Mouse (Mus musculus): ENCODE results near the gene Acad8. TPM values are rescaled to one million over a fixed set of nuclear protein-coding genes. Genes with fewer than 3 reads are reported as not detected.

The Acad8 gene
- total and polyA plus RNA-seq, 3 experiments, result 32.0 to 56.3 (median 51.6) TPM

- no peak overlapping the region for H3K9ac ChIP-seq (ENCODE audit: low read depth, low read length)
- H3K36me3 ChIP-seq (ENCODE audit: control insufficient read depth, insufficient read depth, low read length), result no peaks in the 10 kb centered on the region; the same call in 1 of the 2 replicates
- H3K4me3 ChIP-seq, result no peak overlapping the region
- TF ChIP-seq CTCF (IDR thresholded peaks at IDR 0.05) (peak; percentile 27), EP300 (IDR thresholded peaks at IDR 0.05; ENCODE audit: insufficient read depth, low read depth, low read length) (no peak), POLR2A (IDR thresholded peaks at IDR 0.05; ENCODE audit: insufficient read depth, low read depth, low read length) (no peak)
- 78% methylated on average over 9 of the region's 9 CpGs for WGBS
- DNase-seq, result no peak
- intact Hi-C loops (cut with DNase I), result loop anchor here (5.0 kb wide), 1 partner anchor 195 kb away; no protein-coding TSS in a partner anchor
- no peaks in the 10 kb centered on the region for H3K27me3 ChIP-seq (ENCODE audit: control insufficient read depth, insufficient read depth, low read length)
- no peak overlapping the region for H3K27ac ChIP-seq
- no peaks in the 10 kb centered on the region for H3K79me2 ChIP-seq (replicated peaks; ENCODE audit: control insufficient read depth, insufficient read depth, low read length)
- H3K4me1 ChIP-seq (ENCODE audit: control insufficient read depth, insufficient read depth, low read length), result no peaks in the 10 kb centered on the region
Measured at GRCm38 (mm10) chr9:26977754-26978153, 21.6 kb downstream of the Acad8 start.

GRCm38 (mm10) chr9:26947790-26948189, 51.6 kb downstream of the Acad8 start:
- H3K27me3 ChIP-seq (ENCODE audit: control insufficient read depth, insufficient read depth, low read length), result no peaks in the 10 kb centered on the region
- H3K36me3 ChIP-seq (ENCODE audit: control insufficient read depth, insufficient read depth, low read length), result no peaks in the 10 kb centered on the region
- H3K4me3 ChIP-seq, result no peak overlapping the region
- no peak for DNase-seq
- intact Hi-C loops (cut with DNase I), result no loop called here
- no peak overlapping the region for H3K27ac ChIP-seq
- WGBS, result 65% methylated on average over 2 of the region's 2 CpGs
- H3K79me2 ChIP-seq (replicated peaks; ENCODE audit: control insufficient read depth, insufficient read depth, low read length), result no peaks in the 10 kb centered on the region
- TF ChIP-seq POLR2A (IDR thresholded peaks at IDR 0.05; ENCODE audit: insufficient read depth, low read depth, low read length) (no peak), CTCF (IDR thresholded peaks at IDR 0.05) (no peak), EP300 (IDR thresholded peaks at IDR 0.05; ENCODE audit: insufficient read depth, low read depth, low read length) (no peak)
- no peaks in the 10 kb centered on the region for H3K4me1 ChIP-seq (ENCODE audit: control insufficient read depth, insufficient read depth, low read length)
- no peak overlapping the region for H3K9ac ChIP-seq (ENCODE audit: low read depth, low read length)

GRCm38 (mm10) chr9:26924146-26924545, 75.2 kb downstream of the Acad8 start:
- intact Hi-C loops (cut with DNase I), result no loop called here
- H3K4me1 ChIP-seq (ENCODE audit: control insufficient read depth, insufficient read depth, low read length), result peaks cover 1% of the 10 kb centered on the region; the same call in 1 of the 2 replicates
- H3K79me2 ChIP-seq (replicated peaks; ENCODE audit: control insufficient read depth, insufficient read depth, low read length), result no peaks in the 10 kb centered on the region
- no peaks in the 10 kb centered on the region; the same call in 1 of the 2 replicates for H3K27me3 ChIP-seq (ENCODE audit: control insufficient read depth, insufficient read depth, low read length)
- no peak overlapping the region for H3K9ac ChIP-seq (ENCODE audit: low read depth, low read length)
- 11% methylated on average over 3 of the region's 3 CpGs for WGBS
- H3K4me3 ChIP-seq, result no peak overlapping the region
- H3K36me3 ChIP-seq (ENCODE audit: control insufficient read depth, insufficient read depth, low read length), result no peaks in the 10 kb centered on the region
- TF ChIP-seq CTCF (IDR thresholded peaks at IDR 0.05) (no peak), POLR2A (IDR thresholded peaks at IDR 0.05; ENCODE audit: insufficient read depth, low read depth, low read length) (no peak), EP300 (IDR thresholded peaks at IDR 0.05; ENCODE audit: insufficient read depth, low read depth, low read length) (no peak)
- DNase-seq, result peak in 1 of 2 experiments; percentile 13
- no peak overlapping the region for H3K27ac ChIP-seq

Other genes with a start within 250 kb of the Acad8 start
- gene Glb1l2, start 193.1 kb downstream of the Acad8 start, total RNA-seq (2021), result under 1 TPM; 0.39 to 0.86 TPM
- 2.2 and 2.6 TPM in 2 replicates for gene Glb1l2, start 193.1 kb downstream of the Acad8 start, polyA plus RNA-seq (2012; rRNA removed)
- not detected for gene Glb1l3, start 138.7 kb downstream of the Acad8 start, total RNA-seq (2021)
- gene Glb1l3, start 138.7 kb downstream of the Acad8 start, polyA plus RNA-seq (2012; rRNA removed), result not detected in 2 replicates
- not detected for gene Gm1110, start 76.5 kb downstream of the Acad8 start, total RNA-seq (2021)
- gene Gm1110, start 76.5 kb downstream of the Acad8 start, polyA plus RNA-seq (2012; rRNA removed), result not detected in 2 replicates
- 10 to 100 TPM; 23.8 to 25.4 TPM for gene Thyn1, start 144 bp upstream of the Acad8 start, total RNA-seq (2021)
- gene Thyn1, start 144 bp upstream of the Acad8 start, polyA plus RNA-seq (2012; rRNA removed), result 7.6 and 15.1 TPM in 2 replicates
- 10 to 100 TPM; 26.7 to 27.3 TPM for gene Vps26b, start 30.5 kb upstream of the Acad8 start, total RNA-seq (2021)
- gene Vps26b, start 30.5 kb upstream of the Acad8 start, polyA plus RNA-seq (2012; rRNA removed), result 16.9 and 26.7 TPM in 2 replicates
- 1 to 10 TPM; 8.5 to 9.0 TPM for gene Ncapd3, start 30.6 kb upstream of the Acad8 start, total RNA-seq (2021)
- 10.0 and 14.5 TPM in 2 replicates for gene Ncapd3, start 30.6 kb upstream of the Acad8 start, polyA plus RNA-seq (2012; rRNA removed)
- 10 to 100 TPM; 14.1 to 14.2 TPM for gene Jam3, start 155.9 kb upstream of the Acad8 start, total RNA-seq (2021)
- 18.9 and 30.5 TPM in 2 replicates for gene Jam3, start 155.9 kb upstream of the Acad8 start, polyA plus RNA-seq (2012; rRNA removed)